Mouse (Mus musculus): ENCODE measurements at regions not wholly inside any gene's neighbourhood (a gene's known extent, or its start where the extent isn't known, plus 50 kb on each side); places are given as distances from the start of the nearest gene placed in this dataset.

DNA sequence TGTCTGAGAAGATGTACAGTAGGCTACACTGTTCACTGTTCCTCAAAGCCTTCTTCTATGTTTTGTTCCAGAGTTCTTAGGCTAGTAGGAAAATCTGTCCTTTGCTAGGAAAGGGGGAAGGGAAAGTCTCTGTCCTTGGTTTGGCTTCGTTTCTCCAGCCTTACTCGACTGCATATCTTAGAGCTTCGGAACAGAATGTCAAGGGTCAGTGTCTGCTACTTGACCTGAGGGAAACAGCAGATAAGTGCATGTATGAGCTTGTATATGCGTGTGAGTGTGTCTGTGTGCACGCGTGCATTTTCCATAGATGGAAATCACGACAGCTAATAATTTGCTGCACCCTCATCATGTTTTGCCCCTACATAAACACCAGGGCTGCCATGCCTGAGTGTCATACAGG is 52.6 kb upstream of the Tgfbr2 start:
- H3K27me3 ChIP-seq (ENCODE audit: control insufficient read depth, insufficient read depth, low read length): no peaks in the 10 kb centered on the region
- no peak overlapping the region for H3K4me3 ChIP-seq (ENCODE audit: low read depth, low read length)
- no peak overlapping the region for H3K9ac ChIP-seq (replicated peaks; ENCODE audit: low read depth, low read length)
- no peak overlapping the region for H3K4me2 ChIP-seq (replicated peaks; ENCODE audit: low read depth, low read length)
- no peaks in the 10 kb centered on the region for H3K9me3 ChIP-seq (ENCODE audit: control insufficient read depth, low read depth, low read length)
- 54% methylated on average over 7 of the region's 7 CpGs for WGBS
- no peak overlapping the region for H3K27ac ChIP-seq (ENCODE audit: low read length)
- no peaks in the 10 kb centered on the region for H3K36me3 ChIP-seq (ENCODE audit: control insufficient read depth, insufficient read depth, low read length)
- peaks cover 10% of the 10 kb centered on the region; the same call in 1 of the 2 replicates for H3K4me1 ChIP-seq (ENCODE audit: control insufficient read depth, insufficient read depth, low read length)
- no peak for ATAC-seq (ENCODE audit: insufficient number of reproducible peaks, insufficient read depth, low FRiP score, low read depth)
